Mouse (Mus musculus) gastrocnemius, adult 18-20 months (tissue): ENCODE data around the gene Ube2j2. TPM values are rescaled to one million over a fixed set of nuclear protein-coding genes. Genes with fewer than 3 reads are reported as not detected.
A peak's percentile ranks its signal among the peaks of the same experiment; 100 is the strongest.

Source experiments
- DNase-seq: peaks from one replicate; pipeline ENCODE4 v3.0.0; 2021; ENCODE audit warnings: low spot score
- long read RNA-seq, 2 experiments: library from polyadenylated mRNA; stranded (forward); transcript quantifications; one replicate each; pipeline ENCODE4 v2.0.0; 2021
- total RNA-seq, 2 experiments: library from RNA; stranded (reverse); gene quantifications; 2 replicates each; pipeline ENCODE4 v1.2.3; 2021

Ube2j2 gene
- 10 to 100 TPM; 62.3 to 66.4 TPM for total RNA-seq
- long read RNA-seq, experiment 1, transcript Ube2j2-213 (7 exons, 3,339 nt) = minor isoform, 16 of 87 reads
- long read RNA-seq, experiment 1, transcript Ube2j2-202 (7 exons, 1,309 nt) = minor isoform, 6 of 87 reads
- long read RNA-seq, experiment 1, transcript Ube2j2-205 (8 exons, 1,434 nt) = minor isoform, 20 of 87 reads
- long read RNA-seq, experiment 1, transcript Ube2j2-201 (8 exons, 3,483 nt) = major isoform, 31 of 87 reads
- long read RNA-seq, experiment 1, partial matches to known transcripts = 1 of 87 reads
- long read RNA-seq, experiment 1, other reads (novel, unspliced or antisense) = 13 of 87 reads
- long read RNA-seq, experiment 2, transcript Ube2j2-205 (8 exons, 1,434 nt) = minor isoform, 19 of 79 reads
- long read RNA-seq, experiment 2, transcript Ube2j2-202 (7 exons, 1,309 nt) = minor isoform, 7 of 79 reads
- long read RNA-seq, experiment 2, transcript Ube2j2-201 (8 exons, 3,483 nt) = major isoform, 31 of 79 reads
- long read RNA-seq, experiment 2, transcript Ube2j2-213 (7 exons, 3,339 nt) = minor isoform, 11 of 79 reads
- long read RNA-seq, experiment 2, partial matches to known transcripts = 1 of 79 reads
- long read RNA-seq, experiment 2, other reads (novel, unspliced or antisense) = 10 of 79 reads

DNA sequence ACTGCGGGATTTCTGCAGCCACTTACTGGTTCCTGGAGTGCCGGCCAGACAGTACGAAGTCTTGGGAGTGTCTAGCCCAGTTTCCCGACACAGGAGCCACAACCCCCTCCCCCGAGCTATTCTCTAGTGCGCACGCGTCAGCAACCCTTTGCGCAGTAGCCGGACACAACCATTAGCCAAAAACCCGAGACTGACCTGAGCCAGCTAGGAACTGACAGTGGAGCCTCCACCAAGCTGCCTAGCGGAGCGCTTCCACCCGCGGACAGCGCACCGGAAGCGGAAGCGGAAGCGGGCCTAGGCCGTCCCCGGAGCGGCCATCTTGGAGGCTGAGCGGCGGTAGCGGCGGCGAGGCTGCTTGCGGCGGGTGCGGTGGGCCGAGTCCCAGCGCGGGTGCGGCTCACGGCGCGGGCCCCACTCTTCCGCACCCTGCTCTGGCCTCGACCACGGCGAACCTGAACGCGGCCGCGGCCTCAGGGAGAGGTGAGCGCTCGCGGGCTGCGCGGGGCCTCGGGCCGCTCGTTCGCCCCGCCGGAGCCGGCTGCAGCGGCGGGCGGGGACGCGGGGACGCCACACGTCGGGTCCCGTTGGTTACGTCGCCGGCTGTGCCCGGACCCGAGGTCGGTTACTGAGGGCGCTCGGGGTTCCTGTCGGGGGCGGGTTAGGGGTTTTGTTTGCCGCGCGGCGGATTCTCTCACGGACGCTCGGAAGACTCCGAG, at the start of gene Ube2j2:
TSS of gene Ube2j2 (plus strand) at position 298 of the 716 bp plus-strand sequence.
- peak; percentile 97 for DNase-seq

DNA sequence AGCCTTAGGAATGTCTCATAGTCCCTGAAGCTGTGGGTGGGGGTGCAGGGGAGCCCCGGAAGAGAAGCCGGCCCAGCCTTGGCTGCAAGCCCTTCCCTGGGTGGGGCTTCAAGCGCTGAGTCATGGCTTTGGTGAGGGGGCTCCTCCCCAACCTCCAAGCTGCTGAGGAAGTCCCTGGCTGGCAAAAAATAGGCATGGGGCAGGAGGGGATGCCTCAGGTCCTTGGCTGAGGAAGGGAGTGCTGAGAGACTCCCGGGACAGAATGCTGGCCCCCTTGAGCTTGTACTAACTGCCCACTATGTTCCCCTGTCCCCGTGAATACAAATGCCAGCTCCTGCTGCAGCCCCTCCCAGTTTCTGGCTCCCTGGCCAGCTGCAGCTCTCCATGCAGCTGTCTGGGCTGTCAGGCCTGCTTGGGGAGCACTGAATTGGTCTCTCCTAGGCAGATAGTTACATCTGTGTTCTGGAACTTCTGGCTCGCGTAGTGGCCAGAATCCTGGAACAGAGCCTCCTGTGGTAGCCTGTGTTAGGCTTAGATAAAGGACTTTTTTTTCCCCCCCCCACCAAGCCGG, 49.2 kb upstream of the Ube2j2 start:
- DNase-seq = peak; percentile 88

DNA sequence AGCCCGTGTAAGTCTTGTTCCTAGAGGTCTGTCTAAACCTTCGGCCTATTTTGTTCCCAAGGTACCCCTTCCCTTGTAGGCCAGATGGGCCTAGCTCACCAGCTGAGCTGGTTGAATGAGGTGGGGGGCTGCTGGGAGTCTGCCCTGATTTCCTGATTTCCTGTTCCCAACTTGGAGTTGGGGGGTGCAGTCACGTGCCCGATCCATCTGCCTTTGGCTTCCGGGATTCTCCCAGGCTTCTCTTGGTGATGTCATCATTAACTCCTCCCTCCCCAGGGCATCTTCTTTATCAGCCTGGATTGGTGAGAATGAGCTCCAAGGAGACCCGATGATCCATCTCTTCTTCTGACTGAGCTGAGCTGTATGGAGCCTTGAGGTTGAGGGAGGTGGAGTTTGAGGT, 48.4 kb upstream of the Ube2j2 start:
- peak; percentile 68 for DNase-seq

DNA sequence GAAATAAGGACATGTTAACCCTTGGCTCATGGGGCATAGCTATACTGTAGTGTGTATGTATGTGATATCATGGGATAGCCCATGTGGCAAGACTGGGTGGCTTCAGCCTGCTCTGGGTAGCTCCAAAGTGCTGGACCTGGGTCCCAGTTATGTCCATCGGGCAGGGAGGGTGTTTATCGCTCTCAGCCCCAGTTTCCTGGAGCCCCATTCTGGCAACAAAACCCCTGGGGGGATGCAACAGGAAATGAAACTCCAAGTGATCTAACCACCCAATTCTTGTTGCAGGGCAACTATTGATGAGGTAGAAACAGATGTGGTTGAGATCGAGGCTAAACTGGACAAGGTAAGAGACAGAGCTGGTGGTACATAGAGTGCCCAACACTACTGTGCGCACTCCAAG, 47.8 kb upstream of the Ube2j2 start:
- no peak for DNase-seq

DNA sequence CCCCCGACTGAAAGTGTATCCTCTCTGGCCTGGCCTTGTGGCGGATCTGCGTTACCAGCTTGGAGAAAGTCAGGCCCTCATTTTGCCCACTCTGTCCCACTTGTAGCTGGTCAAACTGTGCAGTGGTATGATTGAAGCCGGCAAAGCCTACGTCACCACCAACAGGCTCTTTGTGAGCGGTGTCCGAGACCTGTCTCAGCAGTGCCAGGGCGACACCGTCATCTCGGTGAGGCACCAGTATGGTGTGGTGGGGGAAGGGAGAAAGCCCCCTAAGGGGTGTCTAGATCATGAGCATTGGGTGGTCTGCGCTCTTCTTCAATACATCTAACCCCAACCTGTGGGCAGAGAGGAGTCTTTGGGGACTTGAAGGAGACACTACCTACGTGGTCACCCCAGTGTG, 47.2 kb upstream of the Ube2j2 start:
- DNase-seq = no peak

DNA sequence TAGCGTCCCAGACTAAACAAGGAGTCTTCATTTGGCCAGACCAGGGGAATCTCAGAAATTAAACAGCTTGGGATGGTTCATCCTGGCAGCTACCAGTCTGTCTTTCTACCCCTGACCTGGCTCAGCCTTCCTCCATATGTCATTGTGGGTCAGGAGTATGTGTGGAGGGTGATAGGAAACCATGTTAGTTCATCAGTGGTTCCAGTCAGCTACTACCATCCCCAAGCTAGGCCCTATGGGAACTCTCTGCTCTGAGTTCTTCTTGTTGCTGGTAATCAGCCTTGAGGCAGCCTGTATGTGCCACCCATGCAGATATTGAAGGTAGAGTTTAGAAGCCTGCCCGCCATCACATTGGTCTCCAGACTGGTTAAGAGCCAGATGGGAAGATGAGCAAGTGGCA, 45.3 kb upstream of the Ube2j2 start:
- DNase-seq = no peak

DNA sequence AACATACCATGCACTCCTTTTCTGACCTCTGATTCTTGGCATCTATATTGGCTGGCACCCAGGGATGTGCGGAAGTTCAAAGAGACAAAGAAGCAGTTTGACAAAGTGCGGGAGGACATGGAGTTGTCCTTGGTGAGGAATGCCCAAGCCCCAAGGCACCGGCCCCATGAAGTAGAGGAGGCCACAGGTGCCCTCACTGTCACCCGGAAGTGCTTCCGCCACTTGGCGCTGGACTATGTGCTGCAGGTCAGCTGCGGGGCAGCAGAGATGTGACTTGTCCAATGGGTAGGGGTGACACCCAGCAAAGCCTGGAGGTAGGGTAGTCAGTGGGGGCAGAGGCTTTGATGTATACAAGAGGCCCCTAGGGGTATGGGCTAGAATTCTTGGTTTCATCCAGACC, 44.3 kb upstream of the Ube2j2 start:
- no peak for DNase-seq

DNA sequence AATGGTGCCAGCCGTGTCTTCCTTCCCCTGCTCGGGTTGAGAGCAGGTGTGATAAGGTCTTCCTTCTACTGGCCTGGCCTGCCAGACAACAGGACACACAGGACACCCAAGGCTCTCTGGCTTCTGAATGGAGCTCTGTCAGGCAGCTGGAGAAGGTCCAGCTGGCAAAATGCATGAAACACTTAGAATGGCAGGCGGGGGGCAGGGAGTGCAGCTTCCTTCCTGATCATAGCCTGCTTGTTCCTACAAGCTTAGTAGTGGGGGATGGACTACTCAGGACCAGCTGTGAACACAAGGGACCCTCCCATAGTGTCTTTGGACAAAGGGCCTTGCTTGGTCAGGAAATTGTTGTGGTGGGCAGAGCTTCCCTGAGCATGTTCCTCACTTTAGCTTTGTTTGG, 42.4 kb upstream of the Ube2j2 start:
- DNase-seq = no peak

DNA sequence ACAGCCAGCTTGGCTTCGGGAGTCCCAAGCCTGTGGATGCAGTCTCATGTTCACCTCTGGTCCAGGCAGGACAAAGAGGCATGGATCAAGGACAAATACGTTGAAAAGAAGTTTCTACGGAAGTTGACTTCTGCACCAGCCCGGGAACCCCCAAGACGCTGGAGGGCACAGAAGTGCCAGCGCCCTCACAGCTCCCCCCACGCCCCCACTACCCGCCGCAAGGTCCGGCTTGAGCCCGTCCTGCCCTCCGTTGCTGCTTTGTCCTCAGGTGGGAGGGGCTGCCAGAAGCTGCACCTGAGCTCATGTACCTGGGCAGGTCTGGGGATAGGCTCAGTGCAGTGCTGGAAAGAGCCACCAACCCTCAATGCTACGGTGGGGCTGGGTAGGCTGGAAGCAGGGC, 40.4 kb upstream of the Ube2j2 start:
- no peak for DNase-seq

DNA sequence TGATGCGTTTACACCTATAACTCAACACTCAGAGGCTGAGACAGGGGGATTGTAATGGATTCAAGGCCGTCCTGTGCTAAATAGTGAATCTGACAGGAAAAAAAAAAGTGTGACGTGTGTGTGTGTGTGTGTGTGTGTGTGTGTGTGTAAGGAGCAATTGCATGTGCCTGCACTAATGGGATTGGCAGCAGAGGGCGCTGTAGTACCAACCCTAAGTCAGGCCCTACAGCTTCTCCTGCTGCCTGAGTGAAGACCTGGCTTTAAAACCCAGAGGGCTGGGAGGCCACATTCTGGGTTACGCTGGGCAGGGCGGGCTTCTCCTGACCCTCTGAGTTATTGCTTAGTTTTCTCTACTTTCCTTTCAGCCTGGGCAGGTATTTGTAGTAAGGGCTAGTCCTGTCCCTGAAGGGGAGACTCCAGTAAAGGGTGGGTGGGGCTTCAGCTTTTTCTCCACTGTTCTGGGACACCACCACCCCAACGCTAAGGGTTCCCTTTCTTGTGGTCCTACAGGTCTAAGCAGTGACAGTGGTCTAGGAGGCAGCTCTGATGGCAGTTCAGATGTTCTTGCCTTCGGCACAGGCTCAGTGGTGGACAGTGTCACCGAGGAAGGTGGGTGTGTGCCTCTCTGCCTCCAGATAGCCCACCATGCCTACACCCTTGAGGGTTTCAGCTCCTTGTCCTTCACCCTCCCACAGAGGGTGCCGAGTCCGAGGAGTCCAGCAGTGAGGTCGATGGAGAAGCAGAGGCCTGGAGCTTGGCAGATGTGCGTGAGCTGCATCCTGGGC, 39.1 kb upstream of the Ube2j2 start:
- DNase-seq = no peak

DNA sequence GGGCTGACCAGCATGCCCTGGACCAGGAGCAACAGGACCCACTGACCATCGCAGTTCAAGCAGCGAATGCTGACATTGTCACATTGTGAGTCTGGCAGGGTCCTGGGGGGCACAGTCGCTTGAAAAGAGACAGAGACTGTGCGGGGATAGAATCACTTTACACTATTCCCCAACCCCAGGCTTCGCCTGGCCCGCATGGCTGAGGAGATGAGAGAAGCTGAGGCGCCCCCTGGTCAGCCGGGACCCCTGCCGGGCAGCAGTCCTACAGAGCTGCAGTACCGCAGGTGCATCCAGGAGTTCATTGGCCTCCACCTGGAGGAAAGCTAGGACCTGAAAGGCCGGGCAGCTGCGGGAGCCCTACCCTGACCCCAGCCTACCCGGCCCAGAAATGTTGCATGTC, 38.0 kb upstream of the Ube2j2 start:
- DNase-seq = no peak

DNA sequence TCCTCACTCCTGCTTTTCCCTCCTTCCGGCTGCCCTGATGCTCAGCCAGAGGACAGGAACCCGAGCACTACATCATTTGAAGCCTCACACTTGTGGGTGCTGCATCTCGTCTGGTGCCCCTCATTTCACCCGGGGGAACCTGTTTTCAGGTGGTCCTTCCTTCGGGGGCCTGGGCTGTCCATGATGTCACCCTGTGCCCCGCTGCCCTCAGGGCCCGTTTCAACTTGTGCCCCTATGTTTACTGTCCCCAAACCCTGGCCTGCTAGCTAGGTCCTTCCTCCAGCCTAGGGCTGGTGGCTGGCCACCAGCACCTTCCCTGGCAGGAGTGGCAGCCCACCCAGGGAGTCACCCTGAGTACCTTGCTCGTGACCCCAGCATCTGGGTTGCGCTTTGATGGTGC, 37.5 kb upstream of the Ube2j2 start:
- no peak for DNase-seq

DNA sequence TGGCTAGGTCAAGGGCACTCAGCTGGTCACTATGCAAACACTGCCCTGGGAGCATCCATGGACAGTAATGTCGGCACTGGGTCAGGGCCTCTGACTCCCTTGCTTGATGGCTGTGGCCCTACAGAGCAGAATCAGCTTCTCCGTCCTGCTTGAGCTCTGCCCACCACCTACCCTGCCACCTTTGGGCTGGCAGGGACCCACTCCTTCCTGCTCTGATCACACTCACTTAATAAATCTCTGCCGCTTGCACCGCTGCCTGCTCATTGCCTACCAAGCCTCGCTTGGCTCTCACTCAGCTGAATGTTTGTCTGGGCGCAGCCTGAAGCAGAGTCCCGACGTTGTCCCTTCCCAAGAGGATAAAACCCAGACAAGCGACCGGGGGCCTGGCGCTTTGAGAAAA, 36.6 kb upstream of the Ube2j2 start:
- DNase-seq = no peak

DNA sequence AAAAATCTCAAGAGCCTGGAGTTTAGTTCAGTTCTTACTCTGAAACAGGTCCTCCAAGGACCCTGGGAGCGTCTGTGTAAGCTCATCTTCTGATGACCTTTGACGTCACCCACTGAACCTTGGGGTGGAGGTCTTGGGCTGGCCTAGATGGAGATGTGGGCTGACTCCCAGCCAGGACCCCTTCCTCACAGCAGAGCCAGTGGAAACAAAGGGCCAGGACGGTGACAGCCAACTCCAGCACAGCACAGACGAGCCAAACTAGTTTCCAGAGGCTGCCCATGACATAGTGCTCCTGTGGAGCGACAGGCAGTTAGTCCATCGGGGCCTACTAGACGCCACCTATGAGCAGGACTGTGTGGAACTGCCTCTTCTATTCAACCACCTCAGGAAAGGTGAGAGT, 35.4 kb upstream of the Ube2j2 start:
- DNase-seq = peak; percentile 1

DNA sequence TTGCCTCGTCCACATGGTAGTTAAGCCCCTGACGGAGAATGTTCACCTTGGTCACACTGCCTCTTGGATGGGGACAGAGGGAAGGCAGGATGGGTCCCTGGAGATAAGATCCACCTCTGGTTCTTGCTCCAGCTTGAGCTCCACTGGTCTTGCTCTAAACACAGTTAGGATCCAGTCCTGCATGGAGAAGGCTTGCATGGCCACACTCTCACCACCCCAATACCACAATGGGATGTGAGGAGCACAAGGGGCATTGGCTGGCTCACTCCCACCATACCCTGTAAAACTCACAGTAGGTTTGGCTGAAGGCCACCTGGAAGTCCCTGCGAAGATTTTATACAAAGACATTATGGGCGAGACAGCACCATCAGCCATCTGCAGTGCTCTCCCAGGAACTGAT, 34.9 kb upstream of the Ube2j2 start:
- DNase-seq = no peak

DNA sequence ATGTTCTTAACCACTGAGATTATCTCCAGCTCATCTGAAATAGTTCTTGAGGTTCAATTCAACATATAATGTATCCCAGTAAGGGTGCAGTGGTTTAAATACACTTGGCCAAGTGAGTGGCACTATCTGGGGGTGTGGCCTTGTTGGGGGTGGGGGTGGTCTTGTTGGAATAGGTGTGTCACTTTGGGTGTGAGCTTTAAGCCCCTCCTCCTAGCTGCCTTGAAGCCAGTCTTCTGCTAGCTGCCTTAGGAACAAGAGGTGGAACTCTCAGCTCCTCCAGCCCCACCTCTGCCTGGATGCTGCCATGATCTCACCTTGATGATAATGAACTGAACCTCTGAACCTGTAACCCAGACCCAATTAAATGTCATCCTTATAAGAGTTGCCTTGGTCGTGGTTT, 11.6 kb upstream of the Ube2j2 start:
- DNase-seq = no peak

DNA sequence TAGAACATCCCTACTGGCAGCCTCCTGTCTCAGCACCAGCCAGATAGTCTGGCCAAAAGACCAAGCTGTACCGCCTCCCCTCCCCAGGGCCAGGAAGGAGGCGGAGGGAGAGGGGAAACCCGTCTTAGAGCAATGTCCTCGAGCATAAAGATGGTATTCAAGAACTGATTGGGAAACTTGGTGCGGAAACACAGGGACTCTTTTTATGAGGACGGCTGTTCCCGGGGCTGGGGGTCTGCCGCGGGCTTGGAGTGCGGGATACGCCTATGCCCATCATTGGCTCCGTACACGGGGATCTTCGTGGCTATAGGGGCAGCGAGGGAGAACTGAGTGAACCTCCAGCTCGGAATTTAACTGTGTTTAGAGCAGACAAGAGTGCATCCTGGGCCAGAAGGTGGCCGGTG, 580 bp upstream of the Ube2j2 start:
- DNase-seq = peak; percentile 52

DNA sequence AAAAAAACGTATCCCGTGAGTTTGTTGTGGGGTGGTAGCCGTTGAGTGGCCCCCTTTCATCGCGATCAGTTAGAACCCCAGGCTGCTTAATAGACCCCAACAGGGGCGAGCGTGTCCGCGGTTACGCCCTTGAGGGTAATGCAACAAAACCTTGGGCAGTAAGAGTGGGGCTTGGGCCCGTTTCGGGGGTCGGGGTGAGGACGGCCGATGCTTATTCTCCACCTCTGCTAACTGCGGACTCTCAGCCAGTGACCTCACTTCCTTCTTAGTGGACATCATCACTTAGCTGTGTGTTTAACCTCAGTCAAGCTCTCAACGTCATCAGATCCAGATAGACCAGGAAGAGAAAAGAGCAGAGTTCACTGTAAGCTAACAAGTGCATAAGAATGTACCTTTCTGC, 640 bp downstream of the Ube2j2 start:
- no peak for DNase-seq

DNA sequence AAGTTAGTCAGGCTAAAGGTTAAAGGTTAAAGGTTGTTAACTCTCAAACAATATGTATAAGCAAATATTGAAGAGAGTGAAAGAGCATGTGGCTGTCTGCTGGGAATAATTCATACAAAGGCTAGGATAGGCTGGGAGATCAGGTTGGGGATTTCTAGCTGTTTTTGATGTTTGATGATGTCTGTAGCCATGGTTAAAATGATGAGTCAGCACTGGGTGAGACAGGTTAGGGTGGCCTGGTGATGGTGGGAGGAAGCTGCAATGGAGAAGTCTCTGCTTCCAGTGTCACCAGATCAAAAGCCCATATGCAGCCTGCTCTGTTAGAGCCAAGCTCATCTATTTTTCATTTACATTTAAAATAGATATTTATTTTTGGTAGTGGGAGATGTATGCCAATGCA, 3.5 kb downstream of the Ube2j2 start:
- DNase-seq = no peak

DNA sequence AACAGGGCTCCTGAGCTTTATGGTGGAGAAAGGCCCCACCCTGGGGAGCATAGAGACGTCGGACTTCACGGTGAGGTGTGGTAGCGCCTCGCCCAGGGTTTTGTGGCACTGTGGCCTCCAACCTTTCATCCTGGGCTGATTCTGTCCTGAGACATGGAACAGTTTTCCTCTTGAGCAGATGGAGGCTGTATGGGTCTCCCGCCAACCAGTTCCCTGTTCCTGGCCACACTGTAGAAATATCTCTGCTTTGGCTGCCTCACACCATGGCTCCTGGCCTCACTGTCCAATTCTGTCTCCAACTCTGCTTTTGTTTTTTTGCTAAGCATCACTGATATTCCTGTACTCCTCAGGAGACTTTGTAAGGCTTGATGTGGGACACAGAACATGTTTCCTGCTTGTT, 11.9 kb downstream of the Ube2j2 start:
- DNase-seq = no peak

DNA sequence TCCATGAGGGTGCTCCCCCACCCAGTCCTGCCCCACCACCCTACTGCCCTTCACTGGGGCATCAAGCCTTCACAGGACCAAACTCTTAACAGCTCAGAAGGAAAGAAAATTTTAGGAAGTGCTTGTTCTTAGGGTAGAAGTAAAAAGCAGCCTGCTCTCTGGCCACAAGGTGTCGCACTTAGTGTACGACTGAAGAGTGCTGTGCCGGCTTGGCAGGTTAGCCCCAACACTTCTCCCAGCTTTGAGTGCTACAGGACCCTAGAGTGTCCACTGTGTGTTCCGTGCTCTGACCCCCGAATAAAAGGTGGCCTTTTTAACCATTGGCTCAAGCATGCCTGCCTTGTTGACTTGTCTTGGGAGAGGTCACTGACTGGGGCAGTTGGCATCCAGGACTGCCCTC, 15.6 kb downstream of the Ube2j2 start:
- peak; percentile 74 for DNase-seq
